In the genomic region with DNA sequence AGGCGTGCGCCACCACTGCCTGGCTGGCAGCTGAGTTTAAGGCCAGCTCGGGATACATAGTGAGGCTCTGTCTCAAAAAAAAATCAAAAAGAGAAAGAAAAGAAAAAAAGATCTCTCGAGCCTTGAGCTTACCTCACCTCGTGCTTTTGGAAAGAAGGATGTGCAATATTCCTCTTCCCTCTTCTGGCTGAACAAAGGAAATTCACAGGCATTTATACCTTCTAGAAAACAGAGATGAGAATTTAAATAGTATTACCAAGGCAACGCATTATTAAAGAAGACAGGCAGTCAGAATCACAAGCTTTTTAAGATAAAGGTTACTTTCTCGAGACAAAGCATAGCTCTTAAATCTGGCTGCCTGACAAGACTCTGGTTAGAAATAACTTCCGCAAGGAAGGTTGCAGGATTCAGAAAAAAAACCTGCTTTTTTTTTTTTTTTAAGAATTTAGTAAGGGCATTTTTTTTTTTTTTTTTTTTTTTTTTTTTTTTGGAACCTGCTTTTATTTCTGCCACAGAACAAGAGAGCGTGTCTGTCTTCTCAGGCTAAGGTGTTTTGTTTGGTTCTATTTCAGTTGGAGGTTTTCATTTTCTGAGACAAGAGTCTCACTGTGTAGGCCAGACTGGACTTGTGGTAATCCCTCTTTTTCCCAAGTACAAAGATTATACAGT, we compare ENCODE assay signal across 25 mouse cellular contexts. TPM values are rescaled to one million over a fixed set of nuclear protein-coding genes. Genes with fewer than 3 reads are reported as not detected.
DNase-seq lines count a peak whose midpoint lies in the region; ATAC-seq and TF ChIP-seq lines count a peak whose summit lies in the region.
"Had no signal": no experiment of that assay in that cellular context is flagged by ENCODE, and none has a peak within 500 bp of the region (broad histone marks: within the 10 kb centered on the region; RNA-seq: fewer than 3 reads in every experiment).

No protein-coding gene starts in this region.

- no peak for ATAC-seq in hindbrain, embryonic 15.5 days (ENCODE audit: low FRiP score, low read depth)
- no peak for ATAC-seq in hindbrain, embryonic 14.5 days (ENCODE audit: low FRiP score)
- peak; percentile 90 for ATAC-seq in forebrain, postnatal 0 days
- ATAC-seq: inflammation-experienced regulatory T-cells, adult 6 months; Patski had no signal

- no peak overlapping the region for H3K4me3 ChIP-seq in hindbrain, embryonic 15.5 days
- no peak overlapping the region for H3K4me3 ChIP-seq in hindbrain, embryonic 14.5 days (replicated peaks; ENCODE audit: low read length)
- no peak overlapping the region for H3K4me3 ChIP-seq in CH12.LX (replicated peaks in 1 of 3; ENCODE audit: low read depth in 2 of 3, low read length in 2 of 3, poor library complexity in 1 of 3)
- H3K4me3 ChIP-seq in ES-E14 (ENCODE audit: insufficient read depth in 1 of 2, low read depth in 1 of 2, low read length in 2 of 2, poor library complexity in 1 of 2, severe bottlenecking in 1 of 2), result no peak overlapping the region
- no peak overlapping the region for H3K4me3 ChIP-seq in forebrain, postnatal 0 days (ENCODE audit: low read depth, low read length)
- H3K4me3 ChIP-seq: heart, adult 2 months; limb, embryonic 13.5 days; liver, embryonic 13.5 days had no signal

- TF ChIP-seq EP300 in CH12.LX (IDR thresholded peaks at IDR 0.05; ENCODE audit: low read length), result no peak

- no peaks in the 10 kb centered on the region for H3K36me3 ChIP-seq in hindbrain, embryonic 15.5 days
- no peaks in the 10 kb centered on the region for H3K36me3 ChIP-seq in hindbrain, embryonic 14.5 days (replicated peaks; ENCODE audit: control insufficient read depth, insufficient read depth)
- H3K36me3 ChIP-seq in CH12.LX (replicated peaks in 1 of 2; ENCODE audit: control insufficient read depth in 1 of 2, insufficient read depth in 1 of 2, low read length in 1 of 2) (no peaks in the 10 kb centered on the region), ES-E14 (ENCODE audit: control insufficient read depth, insufficient read depth, low read length, poor library complexity, severe bottlenecking) (no peaks in the 10 kb centered on the region)
- H3K36me3 ChIP-seq in forebrain, postnatal 0 days (ENCODE audit: insufficient read depth), result no peaks in the 10 kb centered on the region
- H3K36me3 ChIP-seq: limb, embryonic 13.5 days; liver, embryonic 13.5 days had no signal

- TF ChIP-seq RAD21 in CH12.LX (IDR thresholded peaks at IDR 0.05; ENCODE audit: low read depth, low read length), result no peak

- TF ChIP-seq POLR2A in CH12.LX (IDR thresholded peaks at IDR 0.05; ENCODE audit: low read depth, low read length), result no peak

- no peak for DNase-seq in hindbrain, embryonic 14.5 days (ENCODE audit: low spot score)
- no peak for DNase-seq in CH12.LX (ENCODE audit: extremely low read depth)
- no peak for DNase-seq in ES-E14 (ENCODE audit: low read depth, low spot score)
- peak; percentile 56 for DNase-seq in forebrain, postnatal 0 days
- no peak for DNase-seq in cerebellum, adult 8-10 months
- no peak for DNase-seq in right cerebral cortex, postnatal 36 days (ENCODE audit: low spot score in 2 of 2)
- DNase-seq: adrenal gland, adult 8-10 months; cerebellum, adult 11 months; cerebellum, postnatal 14 days; gastrocnemius, postnatal 25 days; heart, adult 2 months; kidney, adult 8-10 months; kidney, postnatal 25 days; layer of hippocampus, adult 9-11 months; liver, embryonic 13.5 days; thymus, postnatal 25 days had no signal

- no peaks in the 10 kb centered on the region for H3K79me2 ChIP-seq in CH12.LX (replicated peaks; ENCODE audit: control insufficient read depth, extremely low read depth, insufficient read depth, poor library complexity, severe bottlenecking)

- H3K27me3 ChIP-seq in hindbrain, embryonic 15.5 days, result no peaks in the 10 kb centered on the region
- H3K27me3 ChIP-seq in hindbrain, embryonic 14.5 days (ENCODE audit: control insufficient read depth, insufficient read depth, low read length), result no peaks in the 10 kb centered on the region
- no peaks in the 10 kb centered on the region for H3K27me3 ChIP-seq in CH12.LX (replicated peaks)
- no peaks in the 10 kb centered on the region for H3K27me3 ChIP-seq in forebrain, postnatal 0 days (ENCODE audit: insufficient read depth, low read length)
- H3K27me3 ChIP-seq: limb, embryonic 13.5 days; liver, embryonic 13.5 days; Patski had no signal

- H3K4me1 ChIP-seq in hindbrain, embryonic 15.5 days (replicated peaks), result no peaks in the 10 kb centered on the region
- 0 out of 2 replicates have a peak, but pooled peaks cover 3% of the 10 kb centered on the region for H3K4me1 ChIP-seq in hindbrain, embryonic 14.5 days (replicated peaks; ENCODE audit: control insufficient read depth, insufficient read depth, low read length)
- peaks cover 0 to 13% of the 10 kb centered on the region in 2 experiments; a peak in 2 of 4 replicates for H3K4me1 ChIP-seq in CH12.LX (ENCODE audit: control insufficient read depth in 1 of 2, insufficient read depth in 2 of 2)
- H3K4me1 ChIP-seq in ES-E14 (ENCODE audit: control insufficient read depth in 2 of 2, insufficient read depth in 2 of 2, low read length in 2 of 2, poor library complexity in 1 of 2), result peaks cover 3 to 24% of the 10 kb centered on the region in 2 experiments; a peak in 3 of 4 replicates
- peaks cover 4% of the 10 kb centered on the region; the same call in 1 of the 2 replicates for H3K4me1 ChIP-seq in forebrain, postnatal 0 days (ENCODE audit: insufficient read depth)
- H3K4me1 ChIP-seq: limb, embryonic 13.5 days had no signal

- H3K9ac ChIP-seq in hindbrain, embryonic 15.5 days, result no peak overlapping the region
- H3K9ac ChIP-seq in hindbrain, embryonic 14.5 days, result no peak overlapping the region
- H3K9ac ChIP-seq in CH12.LX (ENCODE audit: insufficient read depth, low read depth) (no peak overlapping the region), ES-E14 (ENCODE audit: insufficient read depth, low read depth, low read length, poor library complexity, severe bottlenecking) (no peak overlapping the region)
- H3K9ac ChIP-seq in forebrain, postnatal 0 days, result no peak overlapping the region
- H3K9ac ChIP-seq: limb, embryonic 13.5 days; liver, embryonic 13.5 days had no signal

- no peak for TF ChIP-seq CTCF in CH12.LX (conservative IDR thresholded peaks at IDR 0.05 in 1 of 2, IDR thresholded peaks at IDR 0.05 in 1 of 2; ENCODE audit: low read depth in 2 of 2, low read length in 2 of 2)
- TF ChIP-seq CTCF in forebrain, postnatal 0 days (IDR thresholded peaks at IDR 0.05; ENCODE audit: low read depth), result peak; percentile 25; the same call in 1 of the 2 replicates

- in situ Hi-C loops in CH12.LX (cut with MboI; ENCODE audit: low pct_ligation_motif_present, low pct_unique_long_range_greater_than_20kb, low sequenced_read_pairs), result no loop called here
- in situ Hi-C loops in ES-E14 (cut with MboI; ENCODE audit: low sequenced_read_pairs in 2 of 2, unreplicated experiment in 2 of 2), result no loop called here

- 53% methylated on average over 9 of the region's 9 CpGs for WGBS in hindbrain, embryonic 15.5 days
- WGBS in hindbrain, embryonic 14.5 days, result 52% methylated on average over 9 of the region's 9 CpGs
- WGBS in forebrain, postnatal 0 days, result 24% methylated on average over 9 of the region's 9 CpGs

- no peak overlapping the region for H3K4me2 ChIP-seq in hindbrain, embryonic 15.5 days
- no peak overlapping the region for H3K4me2 ChIP-seq in hindbrain, embryonic 14.5 days (replicated peaks)
- peak overlapping the region; percentile 26; the same call in 1 of the 2 replicates for H3K4me2 ChIP-seq in CH12.LX (ENCODE audit: insufficient read depth, low read depth, poor library complexity, severe bottlenecking)
- H3K4me2 ChIP-seq in forebrain, postnatal 0 days (ENCODE audit: low read depth), result no peak overlapping the region
- H3K4me2 ChIP-seq: limb, embryonic 13.5 days; liver, embryonic 13.5 days had no signal

- H3K27ac ChIP-seq in hindbrain, embryonic 15.5 days (replicated peaks), result 0 out of 2 replicates have a peak overlapping the region, but pooled peaks have one; percentile 3
- no peak overlapping the region for H3K27ac ChIP-seq in hindbrain, embryonic 14.5 days
- H3K27ac ChIP-seq in CH12.LX (ENCODE audit: insufficient read depth, low read depth) (no peak overlapping the region), ES-E14 (ENCODE audit: insufficient read depth, low read depth, low read length, poor library complexity, severe bottlenecking) (peak overlapping the region; percentile 38; the same call in 1 of the 2 replicates)
- H3K27ac ChIP-seq in forebrain, postnatal 0 days (ENCODE audit: low read depth, low read length), result peak overlapping the region; percentile 82
- H3K27ac ChIP-seq: heart, adult 2 months; limb, embryonic 13.5 days; liver, embryonic 13.5 days; macrophage had no signal

- no peaks in the 10 kb centered on the region for H3K9me3 ChIP-seq in hindbrain, embryonic 15.5 days
- H3K9me3 ChIP-seq in hindbrain, embryonic 14.5 days (ENCODE audit: control insufficient read depth, low read length), result no peaks in the 10 kb centered on the region
- H3K9me3 ChIP-seq in CH12.LX (replicated peaks; ENCODE audit: low read length), result no peaks in the 10 kb centered on the region
- H3K9me3 ChIP-seq in ES-E14 (ENCODE audit: control insufficient read depth, insufficient read depth, low read depth, low read length), result no peaks in the 10 kb centered on the region
- no peaks in the 10 kb centered on the region for H3K9me3 ChIP-seq in forebrain, postnatal 0 days (ENCODE audit: low read length)
- H3K9me3 ChIP-seq: limb, embryonic 13.5 days; liver, embryonic 13.5 days had no signal

- dilution Hi-C loops in CH12.LX (cut with MboI; ENCODE audit: extremely low pct_ligation_motif_present, extremely low pct_unique_long_range_greater_than_20kb, low sequenced_read_pairs), result loop anchor here (25.0 kb wide), 1 partner anchor 105 kb away; a partner anchor contains a TSS

RNA-seq across cellular contexts. Expression of a gene that starts 28.4 kb away (rescaled TPM):
- 0.54 and 0.67 TPM in 2 replicates for polyA plus RNA-seq in hindbrain, embryonic 15.5 days (2015; fragmentation: Nextera tagmentation; extraction: Ambion mirVana)
- polyA plus RNA-seq in hindbrain, embryonic 14.5 days (2014; fragmentation: Nextera tagmentation; extraction: Ambion mirVana), result 0.30 and 0.35 TPM in 2 replicates
- total RNA-seq in CH12.LX (2012; rRNA removed) (not detected in 2 replicates), CH12.LX (2014; rRNA removed) (not detected in 2 replicates), ES-E14 (2012; rRNA removed) (0.04 and 0.11 TPM in 2 replicates)
- 0.14 TPM in 1 of 2 replicates, not detected in the other for polyA plus RNA-seq in CH12.LX (2012; ENCODE audit: insufficient read length, low read depth)
- total RNA-seq in forebrain, postnatal 0 days (2014; rRNA removed), result 17.0 and 17.5 TPM in 2 replicates
- 12.4 and 14.9 TPM in 2 replicates for polyA plus RNA-seq in forebrain, postnatal 0 days (2015; fragmentation: Nextera tagmentation; extraction: Ambion mirVana)
- total RNA-seq: gastrocnemius, postnatal 25 days; heart, adult 2 months; hematopoietic stem cell, adult 5-6 weeks had no signal
- polyA plus RNA-seq: C2C12; inflammation-experienced regulatory T-cells, adult 6 months; liver, embryonic 13.5 days; macrophage had no signal

RNA-seq across cellular contexts. Expression of a gene that starts 31.2 kb away (rescaled TPM):
- polyA plus RNA-seq in hindbrain, embryonic 15.5 days (2015; fragmentation: Nextera tagmentation; extraction: Ambion mirVana), result 170 and 175 TPM in 2 replicates
- 161 and 174 TPM in 2 replicates for polyA plus RNA-seq in hindbrain, embryonic 14.5 days (2014; fragmentation: Nextera tagmentation; extraction: Ambion mirVana)
- 177 and 269 TPM in 2 replicates for total RNA-seq in CH12.LX (2012; rRNA removed)
- 251 and 284 TPM in 2 replicates for total RNA-seq in CH12.LX (2014; rRNA removed)
- 432 and 478 TPM in 2 replicates for polyA plus RNA-seq in CH12.LX (2012; ENCODE audit: insufficient read length, low read depth)
- total RNA-seq in ES-E14 (2012; rRNA removed), result 354 and 566 TPM in 2 replicates
- total RNA-seq in forebrain, postnatal 0 days (2014; rRNA removed), result 107 and 116 TPM in 2 replicates
- polyA plus RNA-seq in forebrain, postnatal 0 days (2015; fragmentation: Nextera tagmentation; extraction: Ambion mirVana), result 247 and 256 TPM in 2 replicates

RNA-seq across cellular contexts. Expression of a gene that starts 43.6 kb away (rescaled TPM):
- polyA plus RNA-seq in hindbrain, embryonic 15.5 days (2015; fragmentation: Nextera tagmentation; extraction: Ambion mirVana), result 91.9 and 96.1 TPM in 2 replicates
- polyA plus RNA-seq in hindbrain, embryonic 14.5 days (2014; fragmentation: Nextera tagmentation; extraction: Ambion mirVana), result 80.7 and 80.8 TPM in 2 replicates
- total RNA-seq in CH12.LX (2012; rRNA removed) (133 and 179 TPM in 2 replicates), CH12.LX (2014; rRNA removed) (182 and 203 TPM in 2 replicates), ES-E14 (2012; rRNA removed) (173 and 180 TPM in 2 replicates)
- polyA plus RNA-seq in CH12.LX (2012; ENCODE audit: insufficient read length, low read depth), result 208 and 235 TPM in 2 replicates
- total RNA-seq in forebrain, postnatal 0 days (2014; rRNA removed), result 74.1 and 85.9 TPM in 2 replicates
- polyA plus RNA-seq in forebrain, postnatal 0 days (2015; fragmentation: Nextera tagmentation; extraction: Ambion mirVana), result 98.7 and 113 TPM in 2 replicates

RNA-seq across cellular contexts. Expression of a gene that starts 48.5 kb away (rescaled TPM):
- polyA plus RNA-seq in hindbrain, embryonic 15.5 days (2015; fragmentation: Nextera tagmentation; extraction: Ambion mirVana), result 1.3 and 1.7 TPM in 2 replicates
- polyA plus RNA-seq in hindbrain, embryonic 14.5 days (2014; fragmentation: Nextera tagmentation; extraction: Ambion mirVana), result 0.84 and 0.90 TPM in 2 replicates
- total RNA-seq in CH12.LX (2012; rRNA removed) (3.8 and 4.8 TPM in 2 replicates), CH12.LX (2014; rRNA removed) (1.0 and 2.4 TPM in 2 replicates), ES-E14 (2012; rRNA removed) (8.5 and 8.9 TPM in 2 replicates)
- 3.1 and 4.3 TPM in 2 replicates for polyA plus RNA-seq in CH12.LX (2012; ENCODE audit: insufficient read length, low read depth)
- total RNA-seq in forebrain, postnatal 0 days (2014; rRNA removed), result not detected in 2 replicates
- polyA plus RNA-seq in forebrain, postnatal 0 days (2015; fragmentation: Nextera tagmentation; extraction: Ambion mirVana), result 0.65 and 0.67 TPM in 2 replicates
- total RNA-seq: gastrocnemius, postnatal 25 days; hematopoietic stem cell, adult 5-6 weeks had no signal
- polyA plus RNA-seq: heart, embryonic 14.5 days; macrophage; small intestine, adult 2 months had no signal

RNA-seq across cellular contexts. Expression of a gene that starts 49.2 kb away (rescaled TPM):
- polyA plus RNA-seq in hindbrain, embryonic 15.5 days (2015; fragmentation: Nextera tagmentation; extraction: Ambion mirVana), result 113 and 122 TPM in 2 replicates
- 102 and 103 TPM in 2 replicates for polyA plus RNA-seq in hindbrain, embryonic 14.5 days (2014; fragmentation: Nextera tagmentation; extraction: Ambion mirVana)
- 47.5 and 48.1 TPM in 2 replicates for total RNA-seq in CH12.LX (2012; rRNA removed)
- 49.1 and 49.7 TPM in 2 replicates for total RNA-seq in CH12.LX (2014; rRNA removed)
- 35.2 and 39.3 TPM in 2 replicates for polyA plus RNA-seq in CH12.LX (2012; ENCODE audit: insufficient read length, low read depth)
- total RNA-seq in ES-E14 (2012; rRNA removed), result 66.3 and 73.2 TPM in 2 replicates
- 130 and 140 TPM in 2 replicates for total RNA-seq in forebrain, postnatal 0 days (2014; rRNA removed)
- 86.4 and 97.6 TPM in 2 replicates for polyA plus RNA-seq in forebrain, postnatal 0 days (2015; fragmentation: Nextera tagmentation; extraction: Ambion mirVana)

Comparison
In these comparisons a context has a peak if more than half of its experiments do, and no peak if none do; other contexts are left out.
1. H3K27ac ChIP-seq: peak in hindbrain, embryonic 15.5 days (single experiment), ES-E14 (single experiment) and forebrain, postnatal 0 days (single experiment); none in hindbrain, embryonic 14.5 days (single experiment) and CH12.LX (single experiment).